Mouse (Mus musculus): ENCODE measurements around the gene Gm47841. TPM values are rescaled to one million over a fixed set of nuclear protein-coding genes. Genes with fewer than 3 reads are reported as not detected.

Gene Gm47841
- total RNA-seq (2014; rRNA removed) (not detected in 2 replicates), polyA plus RNA-seq (2012; rRNA removed) (not detected in 2 replicates)

DNA sequence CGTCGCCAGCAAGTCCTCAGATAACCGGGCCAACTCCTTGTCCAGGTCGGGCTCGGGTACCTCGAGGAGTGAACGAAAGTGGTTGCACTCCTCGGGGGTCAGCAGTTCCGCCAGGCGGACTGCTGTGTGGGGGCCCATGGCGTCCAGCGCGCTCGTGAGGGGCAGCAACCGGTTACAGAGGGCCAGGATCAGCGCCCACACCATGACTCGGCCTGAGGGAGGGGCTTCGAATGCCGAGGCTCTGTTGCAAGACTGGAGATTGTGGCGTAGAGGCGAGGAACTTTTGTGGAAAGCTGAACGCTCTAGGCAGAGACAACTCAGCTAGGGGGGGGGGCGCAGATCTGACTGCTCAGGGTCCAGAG is at the start of gene Gm47841:
Gene Gm47841, minus strand, starts transcription at position 204 of the 362 bp plus-strand sequence.
- no peak for DNase-seq (ENCODE audit: extremely low read depth, low read depth, low spot score)
- WGBS: 10% methylated on average over 23 of the region's 23 CpGs
- H3K27me3 ChIP-seq (ENCODE audit: control insufficient read depth, insufficient read depth, low read length): peaks cover 18% of the 10 kb centered on the region

DNA sequence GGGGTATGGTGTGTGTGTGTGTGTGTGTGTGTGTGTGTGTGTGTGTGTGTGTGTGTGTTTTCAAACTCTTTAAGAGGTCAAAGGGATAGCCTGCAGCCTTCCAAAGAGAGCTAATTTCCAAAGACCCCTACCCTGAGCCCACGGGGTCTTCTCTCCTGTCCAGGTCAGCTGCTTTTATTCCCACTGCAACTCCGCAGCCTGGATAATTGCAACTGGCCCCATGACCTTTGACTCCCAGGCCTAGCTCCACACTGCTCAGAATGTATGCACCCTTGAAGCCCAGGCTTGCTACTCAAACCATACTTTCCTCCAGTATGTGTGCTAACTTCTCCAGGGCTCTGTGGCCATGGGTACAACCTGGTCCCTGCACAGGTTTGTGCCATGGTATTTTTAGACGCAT is 48.2 kb upstream of the Gm47841 start:
- 60% methylated on average over 3 of the region's 3 CpGs for WGBS
- TF ChIP-seq POLR2A (IDR thresholded peaks at IDR 0.05; ENCODE audit: extremely low read depth, insufficient read depth, low read length) (no peak), CTCF (IDR thresholded peaks at IDR 0.05; ENCODE audit: low read depth, low read length) (no peak)

More for the DNA sequence above, at the start of gene Gm47841:
- Histone ChIP-seq H3K27ac (replicated peaks; ENCODE audit: insufficient read depth, low read depth, low read length) (no peak within 1 kb of the TSS), H3K36me3 (ENCODE audit: control insufficient read depth, insufficient read depth, low read length) (no peaks in the 10 kb centered on the region), H3K4me3 (ENCODE audit: insufficient read depth, low read depth, low read length) (peak within 1 kb of the TSS; percentile 13; the same call in 1 of the 2 replicates), H3K79me2 (ENCODE audit: control insufficient read depth, insufficient read depth, low read length) (no peaks in the 10 kb centered on the region), H3K9ac (ENCODE audit: low read depth, low read length) (0 out of 2 replicates have a peak within 1 kb of the TSS, but pooled peaks have one; percentile 0), H3K4me1 (ENCODE audit: control insufficient read depth, insufficient read depth, low read length) (no peaks in the 10 kb centered on the region)
- TF ChIP-seq CTCF (IDR thresholded peaks at IDR 0.05; ENCODE audit: low read depth, low read length): no peak
- TF ChIP-seq POLR2A (IDR thresholded peaks at IDR 0.05; ENCODE audit: extremely low read depth, insufficient read depth, low read length): no peak

DNA sequence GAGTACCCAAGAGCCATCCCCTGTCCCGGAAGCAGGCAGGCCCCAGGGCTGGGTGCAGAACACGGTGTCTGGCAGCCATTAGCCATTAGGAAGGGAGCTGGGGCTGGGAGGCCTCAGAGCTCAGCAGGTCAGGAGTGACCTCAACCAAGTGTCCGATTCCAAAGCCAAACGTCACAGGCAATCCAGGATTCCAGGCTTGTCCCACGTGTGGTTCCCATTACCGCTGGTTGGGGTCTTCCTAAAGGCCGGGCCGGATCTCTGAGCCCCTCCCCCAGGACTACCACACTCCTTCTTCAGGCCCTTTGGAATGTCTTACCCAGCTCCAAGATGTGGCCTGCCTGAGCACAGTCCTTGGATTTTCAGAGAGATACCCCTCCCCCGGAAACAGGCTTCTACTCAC is 47.8 kb upstream of the Gm47841 start:
- H3K27ac ChIP-seq (replicated peaks; ENCODE audit: insufficient read depth, low read depth, low read length): no peak overlapping the region
- H3K36me3 ChIP-seq (ENCODE audit: control insufficient read depth, insufficient read depth, low read length): no peaks in the 10 kb centered on the region
- H3K79me2 ChIP-seq (ENCODE audit: control insufficient read depth, insufficient read depth, low read length): no peaks in the 10 kb centered on the region
- H3K9ac ChIP-seq (ENCODE audit: low read depth, low read length): no peak overlapping the region
- H3K27me3 ChIP-seq (ENCODE audit: control insufficient read depth, insufficient read depth, low read length): no peaks in the 10 kb centered on the region
- WGBS: 88% methylated on average over 9 of the region's 9 CpGs
- H3K4me3 ChIP-seq (ENCODE audit: insufficient read depth, low read depth, low read length): no peak overlapping the region
- peaks cover 11% of the 10 kb centered on the region for H3K4me1 ChIP-seq (ENCODE audit: control insufficient read depth, insufficient read depth, low read length)
- DNase-seq (ENCODE audit: extremely low read depth, low read depth, low spot score): no peak
- no peak for TF ChIP-seq POLR2A (IDR thresholded peaks at IDR 0.05; ENCODE audit: extremely low read depth, insufficient read depth, low read length)
- no peak for TF ChIP-seq CTCF (IDR thresholded peaks at IDR 0.05; ENCODE audit: low read depth, low read length)

More for the DNA sequence above, 48.2 kb upstream of the Gm47841 start:
- H3K9ac ChIP-seq (ENCODE audit: low read depth, low read length): no peak overlapping the region
- no peaks in the 10 kb centered on the region for H3K27me3 ChIP-seq (ENCODE audit: control insufficient read depth, insufficient read depth, low read length)
- H3K79me2 ChIP-seq (ENCODE audit: control insufficient read depth, insufficient read depth, low read length): no peaks in the 10 kb centered on the region
- no peaks in the 10 kb centered on the region for H3K36me3 ChIP-seq (ENCODE audit: control insufficient read depth, insufficient read depth, low read length)
- H3K4me3 ChIP-seq (ENCODE audit: insufficient read depth, low read depth, low read length): no peak overlapping the region
- peaks cover 11% of the 10 kb centered on the region for H3K4me1 ChIP-seq (ENCODE audit: control insufficient read depth, insufficient read depth, low read length)
- no peak overlapping the region for H3K27ac ChIP-seq (replicated peaks; ENCODE audit: insufficient read depth, low read depth, low read length)
- DNase-seq (ENCODE audit: extremely low read depth, low read depth, low spot score): no peak

DNA sequence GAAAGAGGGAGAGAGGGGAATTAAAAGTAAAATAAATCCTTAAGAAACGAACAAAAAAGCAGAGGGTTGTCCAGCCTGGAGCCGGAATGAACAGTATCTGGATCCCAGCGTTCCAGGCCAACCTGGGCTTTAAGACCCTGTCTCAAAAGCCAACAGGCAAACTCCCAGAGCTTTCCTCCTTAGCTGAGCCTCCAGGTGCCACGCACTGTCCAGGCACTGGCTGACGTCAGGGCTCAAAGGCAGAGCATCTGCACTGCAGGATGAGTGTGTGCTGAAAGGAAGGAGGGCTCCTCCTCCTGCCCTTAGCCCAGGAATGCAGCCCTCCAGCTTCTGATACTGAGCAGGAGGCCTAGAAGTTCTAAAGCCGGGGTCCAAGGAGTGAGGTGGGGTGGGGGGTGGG is 46.8 kb upstream of the Gm47841 start:
- H3K9ac ChIP-seq (ENCODE audit: low read depth, low read length): no peak overlapping the region
- no peak for TF ChIP-seq POLR2A (IDR thresholded peaks at IDR 0.05; ENCODE audit: extremely low read depth, insufficient read depth, low read length)
- TF ChIP-seq CTCF (IDR thresholded peaks at IDR 0.05; ENCODE audit: low read depth, low read length): no peak
- H3K4me3 ChIP-seq (ENCODE audit: insufficient read depth, low read depth, low read length): no peak overlapping the region
- no peaks in the 10 kb centered on the region for H3K27me3 ChIP-seq (ENCODE audit: control insufficient read depth, insufficient read depth, low read length)
- no peaks in the 10 kb centered on the region for H3K79me2 ChIP-seq (ENCODE audit: control insufficient read depth, insufficient read depth, low read length)
- H3K27ac ChIP-seq (replicated peaks; ENCODE audit: insufficient read depth, low read depth, low read length): no peak overlapping the region
- DNase-seq (ENCODE audit: extremely low read depth, low read depth, low spot score): no peak
- WGBS: 95% methylated on average over 6 of the region's 6 CpGs
- H3K4me1 ChIP-seq (ENCODE audit: control insufficient read depth, insufficient read depth, low read length): peaks cover 11% of the 10 kb centered on the region
- no peaks in the 10 kb centered on the region for H3K36me3 ChIP-seq (ENCODE audit: control insufficient read depth, insufficient read depth, low read length)

DNA sequence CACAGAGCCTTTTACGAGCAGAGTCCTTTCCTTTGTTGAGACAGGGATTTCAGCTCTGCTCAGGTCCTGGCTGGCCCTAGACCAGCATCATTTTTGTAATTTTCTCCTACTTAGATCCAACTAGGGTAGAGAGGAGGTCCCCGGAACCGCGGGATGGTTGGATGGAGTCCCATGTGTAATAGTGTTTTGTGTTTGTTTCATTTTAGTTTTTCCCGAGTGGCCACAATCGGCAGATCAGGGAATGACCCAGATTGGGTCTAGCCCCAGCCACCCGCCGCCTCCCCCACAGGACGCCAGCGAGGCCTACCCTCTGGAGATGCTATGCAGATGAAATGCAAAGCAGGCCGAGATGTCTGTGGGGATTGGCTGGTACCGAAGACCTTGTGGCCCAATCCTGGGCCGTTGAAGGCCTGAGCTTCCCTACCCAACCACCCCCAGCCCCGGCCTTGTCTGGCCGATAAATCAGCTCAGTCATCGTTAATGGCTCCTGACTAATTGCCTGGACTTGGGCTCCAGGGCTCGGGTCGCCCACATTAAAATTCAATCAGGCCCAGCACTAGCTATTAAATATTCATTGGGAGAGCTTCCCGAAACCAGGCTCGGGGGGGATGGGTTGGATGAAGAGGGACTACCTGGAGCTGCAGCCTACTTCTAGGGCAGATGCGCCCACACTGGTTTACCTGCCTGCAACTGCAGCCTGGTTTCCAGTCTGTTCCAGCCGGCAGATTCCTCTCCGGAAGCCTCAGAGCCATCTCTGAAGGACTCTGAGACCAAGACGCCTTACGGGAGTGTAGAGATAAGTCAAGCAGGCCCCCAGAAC is 45.8 kb upstream of the Gm47841 start:
- no peaks in the 10 kb centered on the region for H3K36me3 ChIP-seq (ENCODE audit: control insufficient read depth, insufficient read depth, low read length)
- no peak overlapping the region for H3K27ac ChIP-seq (replicated peaks; ENCODE audit: insufficient read depth, low read depth, low read length)
- no peak overlapping the region for H3K4me3 ChIP-seq (ENCODE audit: insufficient read depth, low read depth, low read length)
- H3K27me3 ChIP-seq (ENCODE audit: control insufficient read depth, insufficient read depth, low read length): no peaks in the 10 kb centered on the region
- H3K4me1 ChIP-seq (ENCODE audit: control insufficient read depth, insufficient read depth, low read length): peaks cover 11% of the 10 kb centered on the region
- peak; percentile 52 for DNase-seq (ENCODE audit: extremely low read depth, low read depth, low spot score)
- WGBS: 59% methylated on average over 25 of the region's 25 CpGs
- H3K79me2 ChIP-seq (ENCODE audit: control insufficient read depth, insufficient read depth, low read length): no peaks in the 10 kb centered on the region
- TF ChIP-seq POLR2A (IDR thresholded peaks at IDR 0.05; ENCODE audit: extremely low read depth, insufficient read depth, low read length): no peak
- TF ChIP-seq CTCF (IDR thresholded peaks at IDR 0.05; ENCODE audit: low read depth, low read length): no peak
- no peak overlapping the region for H3K9ac ChIP-seq (ENCODE audit: low read depth, low read length)
